In genomic region chr11:72446311-72447105, GRCm38 (mm10) we compare ENCODE assay signal across 8 mouse cellular contexts. TPM values are rescaled to one million over a fixed set of nuclear protein-coding genes. Genes with fewer than 3 reads are reported as not detected.
DNase-seq lines count a peak whose midpoint lies in the region; ATAC-seq and TF ChIP-seq lines count a peak whose summit lies in the region.

No protein-coding gene starts in this region.

- no peaks in the 10 kb centered on the region for H3K9me3 ChIP-seq in midbrain, postnatal 0 days (ENCODE audit: low read length)

- H3K4me3 ChIP-seq in heart, adult 2 months: no peak overlapping the region
- no peak overlapping the region for H3K4me3 ChIP-seq in midbrain, postnatal 0 days (ENCODE audit: low read depth, low read length)

- intact Hi-C loops in heart, adult 2 months (cut with DNase I): loop anchor here (5.0 to 10.0 kb wide), 2 partner anchors 41 to 348 kb away; partner anchors contain the start of genes Cyb5d2, Spns2 and Zzef1

- H3K4me2 ChIP-seq in midbrain, postnatal 0 days (ENCODE audit: low read depth, low read length, poor library complexity, severe bottlenecking): no peak overlapping the region

- no peak for ATAC-seq in midbrain, postnatal 0 days (ENCODE audit: low FRiP score)
- ATAC-seq in cerebellum, adult (ENCODE audit: insufficient number of reproducible peaks, low FRiP score, low TSS enrichment): no peak

- WGBS in heart, adult 2 months: 87% methylated on average over 6 of the region's 6 CpGs
- 87% methylated on average over 6 of the region's 6 CpGs for WGBS in midbrain, postnatal 0 days

- TF ChIP-seq CTCF in heart, adult 2 months (IDR thresholded peaks at IDR 0.05): peak; percentile 83
- TF ChIP-seq CTCF in midbrain, postnatal 0 days (IDR thresholded peaks at IDR 0.05): peak; percentile 74

- peaks cover 2% of the 10 kb centered on the region for H3K4me1 ChIP-seq in heart, adult 2 months (ENCODE audit: control insufficient read depth, insufficient read depth, low read length)
- H3K4me1 ChIP-seq in midbrain, postnatal 0 days (ENCODE audit: insufficient read depth, low read length): peaks cover 7% of the 10 kb centered on the region

- no peak overlapping the region for H3K9ac ChIP-seq in heart, adult 2 months (ENCODE audit: low read depth, low read length)
- H3K9ac ChIP-seq in midbrain, postnatal 0 days (replicated peaks; ENCODE audit: low read length, poor library complexity, severe bottlenecking): no peak overlapping the region

- H3K79me2 ChIP-seq in heart, adult 2 months (replicated peaks; ENCODE audit: control insufficient read depth, insufficient read depth, low read length): no peaks in the 10 kb centered on the region

- TF ChIP-seq EP300 in heart, adult 2 months (IDR thresholded peaks at IDR 0.05; ENCODE audit: insufficient read depth, low read depth, low read length): 0 out of 2 replicates have a peak, but pooled peaks have one; percentile 19

- no peaks in the 10 kb centered on the region; the same call in 1 of the 2 replicates for H3K36me3 ChIP-seq in heart, adult 2 months (ENCODE audit: control insufficient read depth, insufficient read depth, low read length)
- H3K36me3 ChIP-seq in midbrain, postnatal 0 days (ENCODE audit: insufficient read depth, low read length): peaks cover 86% of the 10 kb centered on the region

- H3K27ac ChIP-seq in heart, adult 2 months: no peak overlapping the region
- no peak overlapping the region for H3K27ac ChIP-seq in midbrain, postnatal 0 days (ENCODE audit: low read depth, low read length)

- DNase-seq in heart, adult 2 months: peak; percentile 43 to 59
- DNase-seq in heart, adult 11 months: no peak
- peak; percentile 47 for DNase-seq in urinary bladder, postnatal 25 days (ENCODE audit: low spot score)
- DNase-seq in urinary bladder, adult 2 months (ENCODE audit: low spot score): no peak
- DNase-seq in forelimb bud, embryonic 11.5 days (ENCODE audit: low read depth, low spot score): peak; percentile 49
- DNase-seq in midbrain, postnatal 0 days (ENCODE audit: low spot score): peak; percentile 50
- no peak for DNase-seq in gastrocnemius, postnatal 10 days

- no peaks in the 10 kb centered on the region for H3K27me3 ChIP-seq in heart, adult 2 months (ENCODE audit: control insufficient read depth, insufficient read depth, low read length)
- no peaks in the 10 kb centered on the region for H3K27me3 ChIP-seq in midbrain, postnatal 0 days (ENCODE audit: insufficient read depth, low read length)

- TF ChIP-seq POLR2A in heart, adult 2 months (IDR thresholded peaks at IDR 0.05; ENCODE audit: insufficient read depth, low read depth, low read length): no peak

RNA-seq across cellular contexts. Expression of gene Mybbp1a, which starts 5.4 kb away (rescaled TPM):
- total RNA-seq in heart, adult 2 months (2021): 10 to 100 TPM; 42.7 to 46.1 TPM
- polyA plus RNA-seq in heart, adult 2 months (2012; rRNA removed): 21.8 and 30.6 TPM in 2 replicates
- 55.1 and 75.5 TPM in 2 replicates for polyA plus RNA-seq in urinary bladder, adult 2 months (2012; rRNA removed)
- total RNA-seq in midbrain, postnatal 0 days (2014; rRNA removed): 25.9 and 30.7 TPM in 2 replicates
- polyA plus RNA-seq in midbrain, postnatal 0 days (2015; fragmentation: Nextera tagmentation; extraction: Ambion mirVana): 50.0 and 50.4 TPM in 2 replicates
- 10 to 100 TPM; 74.5 to 75.9 TPM for total RNA-seq in gastrocnemius, postnatal 10 days (2021)

RNA-seq across cellular contexts. Expression of gene Ggt6, which starts 11.2 kb away (rescaled TPM):
- total RNA-seq in heart, adult 2 months (2021): not detected
- polyA plus RNA-seq in heart, adult 2 months (2012; rRNA removed): 0.20 TPM in 1 of 2 replicates, not detected in the other
- 3.6 and 3.7 TPM in 2 replicates for polyA plus RNA-seq in urinary bladder, adult 2 months (2012; rRNA removed)
- 1.4 TPM in 1 of 2 replicates, not detected in the other for total RNA-seq in midbrain, postnatal 0 days (2014; rRNA removed)
- polyA plus RNA-seq in midbrain, postnatal 0 days (2015; fragmentation: Nextera tagmentation; extraction: Ambion mirVana): not detected in 2 replicates
- total RNA-seq in gastrocnemius, postnatal 10 days (2021): under 1 TPM in 1 of 2 experiments, not detected in 1; 0.28 TPM

RNA-seq across cellular contexts. Expression of gene Smtnl2, which starts 35.0 kb away (rescaled TPM):
- total RNA-seq in heart, adult 2 months (2021): 10 to 100 TPM; 13.1 to 14.3 TPM
- 12.7 and 18.9 TPM in 2 replicates for polyA plus RNA-seq in heart, adult 2 months (2012; rRNA removed)
- 5.3 and 6.7 TPM in 2 replicates for polyA plus RNA-seq in urinary bladder, adult 2 months (2012; rRNA removed)
- total RNA-seq in midbrain, postnatal 0 days (2014; rRNA removed): 18.0 and 18.6 TPM in 2 replicates
- 11.0 and 13.3 TPM in 2 replicates for polyA plus RNA-seq in midbrain, postnatal 0 days (2015; fragmentation: Nextera tagmentation; extraction: Ambion mirVana)
- total RNA-seq in gastrocnemius, postnatal 10 days (2021): 100 to 1,000 TPM; 145 to 153 TPM

RNA-seq across cellular contexts. Expression of gene Spns2, which starts 43.2 kb away (rescaled TPM):
- total RNA-seq in heart, adult 2 months (2021): 1 to 10 TPM; 6.1 to 7.9 TPM
- 13.8 and 18.1 TPM in 2 replicates for polyA plus RNA-seq in heart, adult 2 months (2012; rRNA removed)
- 17.9 and 20.1 TPM in 2 replicates for polyA plus RNA-seq in urinary bladder, adult 2 months (2012; rRNA removed)
- 46.2 and 56.8 TPM in 2 replicates for total RNA-seq in midbrain, postnatal 0 days (2014; rRNA removed)
- polyA plus RNA-seq in midbrain, postnatal 0 days (2015; fragmentation: Nextera tagmentation; extraction: Ambion mirVana): 7.7 TPM in 2 replicates
- 10 to 100 TPM; 15.8 to 20.0 TPM for total RNA-seq in gastrocnemius, postnatal 10 days (2021)

Comparison
In these comparisons a context has a peak if more than half of its experiments do, and no peak if none do; other contexts are left out.
1. DNase-seq: peak in heart, adult 2 months (2 of 2), urinary bladder, postnatal 25 days (single experiment), forelimb bud, embryonic 11.5 days (single experiment) and midbrain, postnatal 0 days (single experiment); none in heart, adult 11 months (single experiment), urinary bladder, adult 2 months (single experiment) and gastrocnemius, postnatal 10 days (single experiment).